Mouse (Mus musculus) lung, adult 10 weeks (tissue): ENCODE results near the gene Tshz2. TPM values are rescaled to one million over a fixed set of nuclear protein-coding genes. Genes with fewer than 3 reads are reported as not detected.

Experiments
- polyA plus RNA-seq: library from polyadenylated mRNA; stranded (reverse); fragments of 350-450 nt; fragmentation: Illumina TruSeq; extraction: RNeasy Lipid Tissue Mini Kit (QIAGEN cat#74804); gene quantifications from one replicate; pipeline ENCODE4 v1.2.3, GENCODE M21; 2014; ENCODE audit warnings: low read depth, low replicate concordance; ENCODE audit not compliant: insufficient read depth

Tshz2 gene
- 4.8 TPM for polyA plus RNA-seq

GRCm38 (mm10) chr2:169632338-169633151 is at the start of gene Tshz2:
Tshz2 (plus strand) TSS chr2:169633013.

GRCm38 (mm10) chr2:169587645-169588044 is 45.2 kb upstream of the Tshz2 start, which contains the start of gene Gm11011:
Gm11011 (minus strand) TSS chr2:169587745.

Other genes starting within 250 kb of the Tshz2 start
- gene Gm11011, start 45.3 kb upstream of the Tshz2 start, polyA plus RNA-seq: not detected